Comparison of ENCODE assay signal across 8 mouse cellular contexts in the genomic region with DNA sequence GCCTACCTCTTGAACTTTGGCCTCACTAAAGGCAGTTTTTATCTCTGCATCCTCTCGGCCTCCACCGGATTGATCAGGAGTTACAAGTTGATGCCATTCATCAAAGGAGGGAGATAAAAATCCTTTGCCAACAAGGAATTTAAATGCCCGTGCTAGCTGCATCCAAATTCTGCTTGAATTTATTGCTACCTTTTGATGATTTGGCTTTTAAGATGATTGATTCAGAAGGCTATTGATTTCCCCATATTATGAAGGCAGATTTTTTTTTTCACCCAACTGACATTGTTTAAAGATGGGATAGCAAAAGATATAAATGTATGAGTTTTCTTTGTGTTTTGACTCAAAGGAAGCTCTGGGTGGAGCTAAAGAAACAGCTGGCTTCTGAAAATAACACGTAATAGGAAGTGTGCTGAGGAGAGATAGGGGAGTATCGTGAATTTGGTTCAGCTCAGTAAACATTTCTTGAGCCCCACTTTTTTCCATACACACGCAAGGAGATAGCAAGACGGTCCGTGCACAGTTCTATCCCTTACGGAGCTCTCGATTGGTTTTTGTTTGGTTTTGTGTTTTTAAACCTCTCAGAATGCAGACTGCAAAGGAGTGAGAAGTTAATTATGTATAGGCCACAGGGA. TPM values are rescaled to one million over a fixed set of nuclear protein-coding genes. Genes with fewer than 3 reads are reported as not detected.
DNase-seq lines count a peak whose midpoint lies in the region; ATAC-seq and TF ChIP-seq lines count a peak whose summit lies in the region.

No protein-coding gene starts in this region.

- peak; percentile 33 for DNase-seq in heart, adult 8-10 months (ENCODE audit: low spot score)
- no peak for DNase-seq in heart, adult 11 months
- DNase-seq in liver, embryonic 13.5 days, result peak; percentile 66
- no peak for DNase-seq in spleen, adult 2 months (ENCODE audit: low read depth in 1 of 2, low spot score in 2 of 2)
- DNase-seq in gastrocnemius, postnatal 14 days, result no peak
- DNase-seq in right cerebral cortex, postnatal 14 days, result no peak

- intact Hi-C loops in gastrocnemius, postnatal 14 days (cut with DNase I; ENCODE audit: low total_unique reads), result no loop called here

- H3K27ac ChIP-seq in heart, embryonic 12.5 days (ENCODE audit: poor library complexity, severe bottlenecking), result peak overlapping the region; percentile 95
- H3K27ac ChIP-seq in liver, embryonic 13.5 days, result peak overlapping the region; percentile 99
- peak overlapping the region; percentile 84 for H3K27ac ChIP-seq in spleen, adult 2 months (ENCODE audit: insufficient read depth, low read length)

- 26% methylated on average over 10 of the region's 10 CpGs for WGBS in heart, embryonic 12.5 days
- WGBS in liver, embryonic 13.5 days (ENCODE audit: insufficient replicate concordance), result 6% methylated on average over 10 of the region's 10 CpGs
- WGBS in spleen, adult 2 months, result 4% methylated on average over 10 of the region's 10 CpGs

- H3K36me3 ChIP-seq in heart, embryonic 12.5 days, result peaks cover 33% of the 10 kb centered on the region
- H3K36me3 ChIP-seq in liver, embryonic 13.5 days, result peaks cover 42% of the 10 kb centered on the region
- H3K36me3 ChIP-seq in spleen, adult 2 months (ENCODE audit: control insufficient read depth, insufficient read depth, low read length), result no peaks in the 10 kb centered on the region

- peaks cover 38% of the 10 kb centered on the region for H3K4me1 ChIP-seq in heart, embryonic 12.5 days (replicated peaks)
- peaks cover 66% of the 10 kb centered on the region for H3K4me1 ChIP-seq in liver, embryonic 13.5 days (replicated peaks)
- peaks cover 12% of the 10 kb centered on the region; the same call in 1 of the 2 replicates for H3K4me1 ChIP-seq in spleen, adult 2 months (ENCODE audit: control insufficient read depth, insufficient read depth, insufficient read length)

- peak overlapping the region; percentile 96 for H3K4me3 ChIP-seq in heart, embryonic 12.5 days
- peak overlapping the region; percentile 95 for H3K4me3 ChIP-seq in liver, embryonic 13.5 days (replicated peaks)
- H3K4me3 ChIP-seq in spleen, adult 2 months (ENCODE audit: extremely low read depth, insufficient read depth, insufficient read length), result peak overlapping the region; percentile 74

- H3K27me3 ChIP-seq in heart, embryonic 12.5 days (replicated peaks), result peaks cover 11% of the 10 kb centered on the region; the same call in 1 of the 2 replicates
- H3K27me3 ChIP-seq in liver, embryonic 13.5 days, result no peaks in the 10 kb centered on the region
- H3K27me3 ChIP-seq in spleen, adult 2 months (ENCODE audit: control insufficient read depth, insufficient read depth, low read length), result no peaks in the 10 kb centered on the region

- peak overlapping the region; percentile 92 for H3K4me2 ChIP-seq in heart, embryonic 12.5 days
- H3K4me2 ChIP-seq in liver, embryonic 13.5 days, result peak overlapping the region; percentile 73

- TF ChIP-seq CTCF in spleen, adult 2 months (IDR thresholded peaks at IDR 0.05; ENCODE audit: extremely low read depth, insufficient read depth, insufficient read length, insufficient replicate concordance), result no peak

- H3K9ac ChIP-seq in heart, embryonic 12.5 days, result peak overlapping the region; percentile 92
- H3K9ac ChIP-seq in liver, embryonic 13.5 days, result peak overlapping the region; percentile 97

- ATAC-seq in activated CD4-positive, CD25-positive, alpha-beta regulatory T cell, adult 4 months, result peak; percentile 58
- peak; percentile 68 for ATAC-seq in heart, embryonic 12.5 days (ENCODE audit: insufficient number of reproducible peaks, low FRiP score)
- ATAC-seq in liver, embryonic 13.5 days (ENCODE audit: low read depth), result peak; percentile 80

- H3K9me3 ChIP-seq in heart, embryonic 12.5 days (replicated peaks), result no peaks in the 10 kb centered on the region
- H3K9me3 ChIP-seq in liver, embryonic 13.5 days (replicated peaks), result no peaks in the 10 kb centered on the region

- TF ChIP-seq POLR2A in spleen, adult 2 months (IDR thresholded peaks at IDR 0.05; ENCODE audit: low read depth, low read length), result no peak

RNA-seq across cellular contexts. Expression of a gene that starts 1.0 kb away (rescaled TPM):
- 10 to 100 TPM; 32.7 to 38.9 (median 36.0) TPM for total RNA-seq in heart, adult 8-10 months (2022)
- polyA plus RNA-seq in activated CD4-positive, CD25-positive, alpha-beta regulatory T cell, adult 4 months (2017; shearing (Covaris generic)), result 10 to 100 TPM; 12.4 to 14.3 TPM
- polyA plus RNA-seq in heart, embryonic 12.5 days (2016; fragmentation: Nextera tagmentation; extraction: Ambion mirVana), result 126 and 127 TPM in 2 replicates
- polyA plus RNA-seq in liver, embryonic 13.5 days (2015; fragmentation: Nextera tagmentation; extraction: Ambion mirVana), result 154 and 158 TPM in 2 replicates
- polyA plus RNA-seq in spleen, adult 2 months (2012; rRNA removed), result 34.3 and 34.5 TPM in 2 replicates
- 10 to 100 TPM; 24.9 to 31.1 TPM for total RNA-seq in gastrocnemius, postnatal 14 days (2021)

RNA-seq across cellular contexts. Expression of a gene that starts 46.9 kb away (rescaled TPM):
- under 1 TPM in 1 of 4 experiments, not detected in 3; 0.24 TPM for total RNA-seq in heart, adult 8-10 months (2022)
- not detected for polyA plus RNA-seq in activated CD4-positive, CD25-positive, alpha-beta regulatory T cell, adult 4 months (2017; shearing (Covaris generic))
- polyA plus RNA-seq in heart, embryonic 12.5 days (2016; fragmentation: Nextera tagmentation; extraction: Ambion mirVana), result 0.08 and 0.21 TPM in 2 replicates
- polyA plus RNA-seq in liver, embryonic 13.5 days (2015; fragmentation: Nextera tagmentation; extraction: Ambion mirVana), result not detected in 2 replicates
- polyA plus RNA-seq in spleen, adult 2 months (2012; rRNA removed), result not detected in 2 replicates
- not detected for total RNA-seq in gastrocnemius, postnatal 14 days (2021)

RNA-seq across cellular contexts. Expression of a gene that starts 55.3 kb away (rescaled TPM):
- total RNA-seq in heart, adult 8-10 months (2022), result 100 to 1,000 TPM; 229 to 268 (median 246) TPM
- not detected for polyA plus RNA-seq in activated CD4-positive, CD25-positive, alpha-beta regulatory T cell, adult 4 months (2017; shearing (Covaris generic))
- polyA plus RNA-seq in heart, embryonic 12.5 days (2016; fragmentation: Nextera tagmentation; extraction: Ambion mirVana), result 22.7 and 24.3 TPM in 2 replicates
- polyA plus RNA-seq in liver, embryonic 13.5 days (2015; fragmentation: Nextera tagmentation; extraction: Ambion mirVana), result 1.1 and 1.9 TPM in 2 replicates
- 1.8 and 2.0 TPM in 2 replicates for polyA plus RNA-seq in spleen, adult 2 months (2012; rRNA removed)
- 100 to 1,000 TPM; 126 to 127 TPM for total RNA-seq in gastrocnemius, postnatal 14 days (2021)

Comparison
In these comparisons a context has a peak if more than half of its experiments do, and no peak if none do; other contexts are left out.
1. DNase-seq: peak in heart, adult 8-10 months (single experiment) and liver, embryonic 13.5 days (single experiment); none in heart, adult 11 months (single experiment), spleen, adult 2 months (0 of 2), gastrocnemius, postnatal 14 days (single experiment) and right cerebral cortex, postnatal 14 days (single experiment).
2. Peak in every context shown above with its lines, with median percentiles within 50 percentile points of each other: ATAC-seq, H3K27ac ChIP-seq and H3K4me3 ChIP-seq.